Mouse (Mus musculus): ENCODE data around the gene Ppm1l.
A peak's percentile ranks its signal among the peaks of the same experiment; 100 is the strongest.

The Ppm1l gene

GRCm38 (mm10) chr3:69289833-69290232 lies 26.8 kb upstream of the Ppm1l start:
- TF ChIP-seq NANOG (IDR thresholded peaks at IDR 0.05; ENCODE audit: borderline replicate concordance, low read length) (no peak), POU5F1 (IDR thresholded peaks at IDR 0.05; ENCODE audit: borderline replicate concordance, low read length) (no peak), CTCF (conservative IDR thresholded peaks at IDR 0.05; ENCODE audit: low read length) (no peak)
- H3K9me3 ChIP-seq (ENCODE audit: low read length) = no peaks in the 10 kb centered on the region
- no peaks in the 10 kb centered on the region for H3K36me3 ChIP-seq (ENCODE audit: insufficient read depth, low read length)
- H3K27me3 ChIP-seq (ENCODE audit: insufficient read depth, low read length) = no peaks in the 10 kb centered on the region
- no peak overlapping the region for H3K4me3 ChIP-seq (replicated peaks; ENCODE audit: low read length)
- H3K4me1 ChIP-seq (replicated peaks; ENCODE audit: low read depth, low read length) = no peaks in the 10 kb centered on the region

- no peak overlapping the region for H3K4me3 ChIP-seq (replicated peaks; ENCODE audit: low read length)
- no peaks in the 10 kb centered on the region for H3K27me3 ChIP-seq (ENCODE audit: insufficient read depth, low read length)
- TF ChIP-seq NANOG (IDR thresholded peaks at IDR 0.05; ENCODE audit: borderline replicate concordance, low read length) (no peak), CTCF (conservative IDR thresholded peaks at IDR 0.05; ENCODE audit: low read length) (no peak), POU5F1 (IDR thresholded peaks at IDR 0.05; ENCODE audit: borderline replicate concordance, low read length) (no peak)
- no peaks in the 10 kb centered on the region for H3K4me1 ChIP-seq (replicated peaks; ENCODE audit: low read depth, low read length)
- no peaks in the 10 kb centered on the region for H3K36me3 ChIP-seq (ENCODE audit: insufficient read depth, low read length)
- H3K9me3 ChIP-seq (ENCODE audit: low read length) = no peaks in the 10 kb centered on the region
These were observed 26.4 kb upstream of the Ppm1l start for GRCm38 (mm10) chr3:69290294-69290693.

- H3K4me3 ChIP-seq (replicated peaks; ENCODE audit: low read length) = no peak overlapping the region
These were observed 25.8 kb upstream of the Ppm1l start for GRCm38 (mm10) chr3:69290844-69291243.

GRCm38 (mm10) chr3:69292628-69293027 lies 24.0 kb upstream of the Ppm1l start:
- H3K9me3 ChIP-seq (ENCODE audit: low read length) = no peaks in the 10 kb centered on the region
- H3K36me3 ChIP-seq (ENCODE audit: insufficient read depth, low read length) = no peaks in the 10 kb centered on the region
- no peaks in the 10 kb centered on the region for H3K27me3 ChIP-seq (ENCODE audit: insufficient read depth, low read length)
- H3K4me1 ChIP-seq (replicated peaks; ENCODE audit: low read depth, low read length) = no peaks in the 10 kb centered on the region
- TF ChIP-seq NANOG (IDR thresholded peaks at IDR 0.05; ENCODE audit: borderline replicate concordance, low read length) (no peak), POU5F1 (IDR thresholded peaks at IDR 0.05; ENCODE audit: borderline replicate concordance, low read length) (no peak), CTCF (conservative IDR thresholded peaks at IDR 0.05; ENCODE audit: low read length) (no peak)
- no peak overlapping the region for H3K4me3 ChIP-seq (replicated peaks; ENCODE audit: low read length)

More at GRCm38 (mm10) chr3:69290844-69291243, 25.8 kb upstream of the Ppm1l start:
- Histone ChIP-seq H3K36me3 (ENCODE audit: insufficient read depth, low read length) (no peaks in the 10 kb centered on the region), H3K27me3 (ENCODE audit: insufficient read depth, low read length) (no peaks in the 10 kb centered on the region), H3K9me3 (ENCODE audit: low read length) (no peaks in the 10 kb centered on the region), H3K4me1 (replicated peaks; ENCODE audit: low read depth, low read length) (no peaks in the 10 kb centered on the region)
- no peak for TF ChIP-seq NANOG (IDR thresholded peaks at IDR 0.05; ENCODE audit: borderline replicate concordance, low read length)
- TF ChIP-seq CTCF (conservative IDR thresholded peaks at IDR 0.05; ENCODE audit: low read length) = no peak
- no peak for TF ChIP-seq POU5F1 (IDR thresholded peaks at IDR 0.05; ENCODE audit: borderline replicate concordance, low read length)

- Histone ChIP-seq H3K9me3 (ENCODE audit: low read length) (no peaks in the 10 kb centered on the region), H3K36me3 (ENCODE audit: insufficient read depth, low read length) (no peaks in the 10 kb centered on the region), H3K4me3 (replicated peaks; ENCODE audit: low read length) (no peak overlapping the region), H3K4me1 (replicated peaks; ENCODE audit: low read depth, low read length) (no peaks in the 10 kb centered on the region), H3K27me3 (ENCODE audit: insufficient read depth, low read length) (no peaks in the 10 kb centered on the region)
- TF ChIP-seq POU5F1 (IDR thresholded peaks at IDR 0.05; ENCODE audit: borderline replicate concordance, low read length) = no peak
- no peak for TF ChIP-seq CTCF (conservative IDR thresholded peaks at IDR 0.05; ENCODE audit: low read length)
- TF ChIP-seq NANOG (IDR thresholded peaks at IDR 0.05; ENCODE audit: borderline replicate concordance, low read length) = no peak
These were observed 20.4 kb upstream of the Ppm1l start for GRCm38 (mm10) chr3:69296270-69296669.

GRCm38 (mm10) chr3:69300121-69300520 lies 16.5 kb upstream of the Ppm1l start:
- TF ChIP-seq NANOG (IDR thresholded peaks at IDR 0.05; ENCODE audit: borderline replicate concordance, low read length) (no peak), POU5F1 (IDR thresholded peaks at IDR 0.05; ENCODE audit: borderline replicate concordance, low read length) (no peak), CTCF (conservative IDR thresholded peaks at IDR 0.05; ENCODE audit: low read length) (no peak)
- Histone ChIP-seq H3K4me1 (replicated peaks; ENCODE audit: low read depth, low read length) (no peaks in the 10 kb centered on the region), H3K36me3 (ENCODE audit: insufficient read depth, low read length) (no peaks in the 10 kb centered on the region), H3K9me3 (ENCODE audit: low read length) (no peaks in the 10 kb centered on the region), H3K27me3 (ENCODE audit: insufficient read depth, low read length) (no peaks in the 10 kb centered on the region), H3K4me3 (replicated peaks; ENCODE audit: low read length) (no peak overlapping the region)

- TF ChIP-seq POU5F1 (IDR thresholded peaks at IDR 0.05; ENCODE audit: borderline replicate concordance, low read length) (no peak), CTCF (conservative IDR thresholded peaks at IDR 0.05; ENCODE audit: low read length) (no peak), NANOG (IDR thresholded peaks at IDR 0.05; ENCODE audit: borderline replicate concordance, low read length) (no peak)
- Histone ChIP-seq H3K4me1 (replicated peaks; ENCODE audit: low read depth, low read length) (peaks cover 26% of the 10 kb centered on the region), H3K27me3 (ENCODE audit: insufficient read depth, low read length) (peaks cover 33% of the 10 kb centered on the region), H3K36me3 (ENCODE audit: insufficient read depth, low read length) (no peaks in the 10 kb centered on the region), H3K9me3 (ENCODE audit: low read length) (no peaks in the 10 kb centered on the region), H3K4me3 (replicated peaks; ENCODE audit: low read length) (peak overlapping the region; percentile 88)
These were observed 761 bp upstream of the Ppm1l start for GRCm38 (mm10) chr3:69315810-69316390.

GRCm38 (mm10) chr3:69317251-69318125 lies 827 bp downstream of the Ppm1l start:
- H3K27me3 ChIP-seq (ENCODE audit: insufficient read depth, low read length) = peaks cover 38% of the 10 kb centered on the region
- H3K36me3 ChIP-seq (ENCODE audit: insufficient read depth, low read length) = no peaks in the 10 kb centered on the region
- TF ChIP-seq NANOG (IDR thresholded peaks at IDR 0.05; ENCODE audit: borderline replicate concordance, low read length) = no peak
- no peak for TF ChIP-seq POU5F1 (IDR thresholded peaks at IDR 0.05; ENCODE audit: borderline replicate concordance, low read length)
- TF ChIP-seq CTCF (conservative IDR thresholded peaks at IDR 0.05; ENCODE audit: low read length) = no peak
- peaks cover 26% of the 10 kb centered on the region for H3K4me1 ChIP-seq (replicated peaks; ENCODE audit: low read depth, low read length)
- H3K9me3 ChIP-seq (ENCODE audit: low read length) = no peaks in the 10 kb centered on the region
- peak overlapping the region; percentile 88 for H3K4me3 ChIP-seq (replicated peaks; ENCODE audit: low read length)
